Mouse (Mus musculus): ENCODE measurements around the gene Ninj2. TPM values are rescaled to one million over a fixed set of nuclear protein-coding genes. Genes with fewer than 3 reads are reported as not detected.

Gene Ninj2
- polyA plus RNA-seq, 1 experiment from 2014 or later = not detected

- no peak overlapping the region for H3K9ac ChIP-seq
- peaks cover 5% of the 10 kb centered on the region; the same call in 1 of the 2 replicates for H3K4me1 ChIP-seq (replicated peaks)
- H3K4me3 ChIP-seq = no peak overlapping the region
- H3K9me3 ChIP-seq = no peaks in the 10 kb centered on the region
- 82% methylated on average over 3 of the region's 3 CpGs for WGBS
- no peak overlapping the region for H3K4me2 ChIP-seq
- no peaks in the 10 kb centered on the region for H3K27me3 ChIP-seq
- no peak overlapping the region for H3K27ac ChIP-seq
- no peaks in the 10 kb centered on the region for H3K36me3 ChIP-seq
- ATAC-seq (ENCODE audit: low FRiP score) = no peak
Observed at GRCm38 (mm10) chr6:120150206-120150605, 57.1 kb downstream of the Ninj2 start.

- no peak overlapping the region for H3K4me2 ChIP-seq
- H3K4me3 ChIP-seq = no peak overlapping the region
- no peak overlapping the region for H3K27ac ChIP-seq
- WGBS = 71% methylated on average over 3 of the region's 3 CpGs
- H3K9ac ChIP-seq = no peak overlapping the region
- H3K27me3 ChIP-seq = no peaks in the 10 kb centered on the region
- peaks cover 5% of the 10 kb centered on the region; the same call in 1 of the 2 replicates for H3K4me1 ChIP-seq (replicated peaks)
- H3K36me3 ChIP-seq = no peaks in the 10 kb centered on the region
- no peaks in the 10 kb centered on the region for H3K9me3 ChIP-seq
- no peak for ATAC-seq (ENCODE audit: low FRiP score)
Observed at GRCm38 (mm10) chr6:120151616-120152053, 58.5 kb downstream of the Ninj2 start.

- no peaks in the 10 kb centered on the region for H3K9me3 ChIP-seq
- WGBS = 82% methylated on average over 25 of the region's 26 CpGs
Observed at GRCm38 (mm10) chr6:120152739-120153696, 59.9 kb downstream of the Ninj2 start.

GRCm38 (mm10) chr6:120154526-120155309 is 61.6 kb downstream of the Ninj2 start:
- Histone ChIP-seq H3K4me3 (no peak overlapping the region), H3K27me3 (peaks cover 3% of the 10 kb centered on the region; the same call in 1 of the 2 replicates), H3K4me2 (no peak overlapping the region), H3K9ac (no peak overlapping the region), H3K4me1 (replicated peaks) (peaks cover 17% of the 10 kb centered on the region), H3K36me3 (no peaks in the 10 kb centered on the region), H3K9me3 (no peaks in the 10 kb centered on the region), H3K27ac (no peak overlapping the region)
- ATAC-seq (ENCODE audit: low FRiP score) = no peak
- WGBS = 69% methylated on average over 5 of the region's 5 CpGs

More at GRCm38 (mm10) chr6:120152739-120153696, 59.9 kb downstream of the Ninj2 start:
- no peak overlapping the region for H3K4me2 ChIP-seq
- no peak overlapping the region for H3K27ac ChIP-seq
- no peaks in the 10 kb centered on the region for H3K36me3 ChIP-seq
- H3K27me3 ChIP-seq = peaks cover 3% of the 10 kb centered on the region; the same call in 1 of the 2 replicates
- no peak overlapping the region for H3K4me3 ChIP-seq
- H3K4me1 ChIP-seq (replicated peaks) = peaks cover 10% of the 10 kb centered on the region; the same call in 1 of the 2 replicates
- H3K9ac ChIP-seq = no peak overlapping the region
- no peak for ATAC-seq (ENCODE audit: low FRiP score)

DNA sequence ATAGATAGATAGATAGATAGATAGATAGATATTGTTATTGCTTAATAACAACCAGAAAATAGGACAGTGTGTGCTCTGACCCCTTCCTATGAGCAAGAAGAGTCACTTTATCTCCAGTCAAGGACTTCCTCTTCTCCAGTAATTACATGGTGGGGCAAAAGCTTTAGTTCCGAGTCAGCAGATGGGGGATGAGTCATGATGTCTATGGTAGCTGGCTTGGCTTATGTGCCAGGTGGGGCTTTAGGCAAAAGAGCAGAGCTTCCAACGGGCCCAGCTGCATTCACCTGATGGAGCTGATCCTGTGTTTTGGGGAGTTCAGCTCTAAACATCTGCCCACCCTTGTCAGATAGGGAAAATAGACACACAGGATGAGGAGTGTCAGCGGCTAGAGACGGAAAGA is 62.4 kb downstream of the Ninj2 start:
- Histone ChIP-seq H3K36me3 (no peaks in the 10 kb centered on the region), H3K9me3 (no peaks in the 10 kb centered on the region), H3K27me3 (peaks cover 3% of the 10 kb centered on the region; the same call in 1 of the 2 replicates), H3K27ac (no peak overlapping the region), H3K4me2 (no peak overlapping the region), H3K4me3 (no peak overlapping the region), H3K9ac (no peak overlapping the region), H3K4me1 (replicated peaks) (peaks cover 18% of the 10 kb centered on the region)
- ATAC-seq (ENCODE audit: low FRiP score) = no peak
- WGBS = 90% methylated on average over 4 of the region's 4 CpGs

DNA sequence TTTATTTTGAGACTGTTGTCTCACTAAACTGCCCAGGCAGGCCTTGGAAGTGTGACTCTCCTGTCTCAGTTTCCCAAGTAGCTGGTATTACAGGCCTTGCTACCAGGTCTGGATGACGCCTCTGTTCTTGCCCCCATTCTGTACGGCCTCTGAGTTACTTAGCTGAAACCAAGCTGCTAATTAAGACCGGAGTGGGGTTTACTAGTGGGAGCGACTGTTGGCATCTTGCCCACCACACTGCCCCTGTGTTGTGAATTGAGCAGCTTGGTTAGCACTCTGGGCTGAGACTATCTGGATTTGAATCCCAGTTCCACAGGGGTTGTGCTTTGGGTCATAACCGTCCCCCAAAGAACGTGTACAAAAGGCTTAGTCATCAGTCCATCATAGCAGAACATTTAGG is 64.3 kb downstream of the Ninj2 start:
- Histone ChIP-seq H3K9me3 (no peaks in the 10 kb centered on the region), H3K36me3 (no peaks in the 10 kb centered on the region), H3K27ac (0 out of 2 replicates have a peak overlapping the region, but pooled peaks have one; percentile 1), H3K4me3 (no peak overlapping the region), H3K4me2 (no peak overlapping the region), H3K27me3 (peaks cover 3% of the 10 kb centered on the region; the same call in 1 of the 2 replicates), H3K4me1 (replicated peaks) (peaks cover 18% of the 10 kb centered on the region), H3K9ac (no peak overlapping the region)
- no peak for ATAC-seq (ENCODE audit: low FRiP score)
- WGBS = 65% methylated on average over 6 of the region's 6 CpGs

DNA sequence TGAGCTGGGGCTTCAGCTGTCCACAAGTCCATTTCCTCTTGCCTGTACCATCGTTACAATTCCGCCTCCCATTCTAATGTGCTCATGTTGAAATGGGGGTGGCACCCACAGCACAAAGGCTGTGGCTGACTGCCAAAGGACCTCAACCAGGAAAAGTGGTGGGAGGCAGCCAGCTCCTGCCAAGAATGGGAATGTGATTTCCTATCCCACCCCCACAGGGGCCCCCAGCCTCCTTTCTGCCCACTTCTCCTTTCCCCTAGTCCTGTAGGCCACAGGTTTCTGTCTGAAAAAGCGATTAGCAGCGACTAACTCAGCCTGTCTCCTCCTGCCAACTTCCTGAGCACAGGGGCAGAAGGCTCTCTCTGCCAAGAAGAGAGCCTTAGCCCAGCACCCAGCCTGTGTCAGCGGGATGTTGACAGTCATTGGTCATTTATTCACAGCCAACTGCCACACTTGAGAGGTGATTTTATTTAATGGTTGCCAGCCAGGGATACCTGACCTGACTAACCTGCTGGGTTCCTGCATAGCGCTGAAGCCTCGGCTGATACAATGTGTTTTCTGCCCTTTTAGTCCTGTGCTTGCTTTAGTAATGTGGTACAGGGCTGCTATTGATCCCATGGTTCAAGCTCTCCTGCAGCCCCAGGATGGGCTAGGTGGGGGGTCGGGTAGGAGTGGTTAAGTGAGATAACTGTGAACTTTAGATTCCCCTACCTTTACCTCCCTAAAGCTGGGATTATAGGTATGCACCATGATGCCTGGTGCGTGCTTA is 66.2 kb downstream of the Ninj2 start:
- peak; percentile 83 for ATAC-seq (ENCODE audit: low FRiP score)
- Histone ChIP-seq H3K27ac (peak overlapping the region; percentile 37; the same call in 1 of the 2 replicates), H3K36me3 (no peaks in the 10 kb centered on the region), H3K4me1 (replicated peaks) (peaks cover 18% of the 10 kb centered on the region), H3K9ac (no peak overlapping the region), H3K4me3 (no peak overlapping the region), H3K9me3 (no peaks in the 10 kb centered on the region), H3K27me3 (peaks cover 3% of the 10 kb centered on the region; the same call in 1 of the 2 replicates), H3K4me2 (no peak overlapping the region)
- 51% methylated on average over 9 of the region's 9 CpGs for WGBS

DNA sequence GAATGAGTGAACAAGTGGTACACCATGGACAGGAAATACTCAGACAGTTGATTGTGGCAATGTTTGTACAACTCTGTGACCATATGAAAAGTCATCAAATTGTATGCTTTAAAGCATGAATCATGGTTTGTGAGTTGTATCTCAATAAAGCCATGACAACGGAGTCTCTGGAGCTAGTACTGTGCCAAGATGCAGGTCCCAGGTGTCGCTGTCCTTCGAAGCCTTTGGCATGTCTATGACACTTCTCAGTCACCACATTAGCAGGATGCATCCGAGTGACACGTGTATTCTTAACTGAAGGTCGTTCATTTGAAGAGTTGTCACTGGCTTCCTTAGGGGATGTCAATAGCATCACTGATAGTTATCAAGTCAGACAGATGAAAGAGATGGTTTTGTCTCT is 69.8 kb downstream of the Ninj2 start:
- no peak for ATAC-seq (ENCODE audit: low FRiP score)

DNA sequence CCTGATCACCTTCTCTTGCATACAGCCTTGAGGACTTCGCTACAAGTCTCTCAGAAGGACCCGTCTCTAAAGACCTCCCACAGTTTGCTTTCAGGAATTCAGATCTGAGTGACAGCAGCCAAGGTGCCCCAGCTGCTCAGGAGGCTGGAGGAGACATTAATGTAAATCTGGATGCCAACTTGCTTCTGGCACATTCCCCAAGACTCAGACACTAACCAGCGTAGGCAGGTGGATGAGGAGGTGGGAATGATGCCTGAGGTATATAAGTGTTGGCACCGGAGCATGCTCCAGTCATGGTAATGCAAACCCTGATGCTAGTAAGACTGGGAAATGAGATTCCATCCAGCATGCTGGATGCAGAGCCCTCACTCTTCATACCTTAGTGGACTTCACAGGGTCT is 71.6 kb downstream of the Ninj2 start:
- Histone ChIP-seq H3K4me2 (no peak overlapping the region), H3K9ac (no peak overlapping the region), H3K27me3 (no peaks in the 10 kb centered on the region), H3K27ac (no peak overlapping the region), H3K9me3 (no peaks in the 10 kb centered on the region), H3K4me3 (no peak overlapping the region), H3K4me1 (replicated peaks) (peaks cover 1% of the 10 kb centered on the region; the same call in 1 of the 2 replicates), H3K36me3 (no peaks in the 10 kb centered on the region)
- 77% methylated on average over 4 of the region's 4 CpGs for WGBS
- ATAC-seq (ENCODE audit: low FRiP score) = no peak

More for the DNA sequence above, 69.8 kb downstream of the Ninj2 start:
- no peak overlapping the region for H3K9ac ChIP-seq
- no peak overlapping the region for H3K27ac ChIP-seq
- H3K4me2 ChIP-seq = no peak overlapping the region
- peaks cover 13% of the 10 kb centered on the region for H3K4me1 ChIP-seq (replicated peaks)
- H3K4me3 ChIP-seq = no peak overlapping the region
- WGBS = 80% methylated on average over 6 of the region's 6 CpGs
- H3K9me3 ChIP-seq = no peaks in the 10 kb centered on the region
- H3K36me3 ChIP-seq = no peaks in the 10 kb centered on the region
- H3K27me3 ChIP-seq = no peaks in the 10 kb centered on the region

DNA sequence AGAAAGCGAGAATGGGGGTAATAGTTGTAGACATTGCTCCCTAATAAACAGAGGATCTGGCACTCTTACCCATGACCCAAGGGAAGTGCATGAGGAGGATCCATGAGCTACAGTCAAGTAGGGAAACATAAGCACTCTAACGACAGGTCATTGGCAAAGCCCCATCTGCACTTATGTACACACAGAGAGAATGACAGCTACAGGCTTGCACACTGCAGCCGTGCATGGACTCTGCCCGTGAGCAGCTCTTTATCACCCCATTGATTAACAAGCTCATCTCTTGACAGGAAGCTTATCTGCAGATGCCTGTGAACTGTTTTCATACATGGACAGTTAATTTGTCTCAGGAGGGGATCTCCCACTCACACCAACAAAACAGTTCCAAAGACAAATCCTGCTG is 74.4 kb downstream of the Ninj2 start:
- Histone ChIP-seq H3K4me2 (no peak overlapping the region), H3K27me3 (no peaks in the 10 kb centered on the region), H3K9ac (no peak overlapping the region), H3K27ac (no peak overlapping the region), H3K4me3 (no peak overlapping the region), H3K36me3 (no peaks in the 10 kb centered on the region), H3K9me3 (no peaks in the 10 kb centered on the region), H3K4me1 (replicated peaks) (no peaks in the 10 kb centered on the region)
- no peak for ATAC-seq (ENCODE audit: low FRiP score)
- 75% methylated on average over 4 of the region's 4 CpGs for WGBS

GRCm38 (mm10) chr6:120172294-120173017 is 79.3 kb downstream of the Ninj2 start:
- no peaks in the 10 kb centered on the region for H3K4me1 ChIP-seq (replicated peaks)

More at GRCm38 (mm10) chr6:120172294-120173017, 79.3 kb downstream of the Ninj2 start:
- WGBS = 82% methylated on average over 8 of the region's 8 CpGs
- no peaks in the 10 kb centered on the region for H3K27me3 ChIP-seq
- ATAC-seq (ENCODE audit: low FRiP score) = no peak
- no peaks in the 10 kb centered on the region for H3K36me3 ChIP-seq
- H3K4me2 ChIP-seq = no peak overlapping the region
- H3K4me3 ChIP-seq = no peak overlapping the region
- no peak overlapping the region for H3K9ac ChIP-seq
- no peak overlapping the region for H3K27ac ChIP-seq
- H3K9me3 ChIP-seq = no peaks in the 10 kb centered on the region

Measured in hindbrain, embryonic 13.5 days (tissue).